Mouse (Mus musculus) embryonic facial prominence, embryonic 13.5 days (tissue): Measurements from ENCODE around the gene Zmynd8. TPM values are rescaled to one million over a fixed set of nuclear protein-coding genes. Genes with fewer than 3 reads are reported as not detected.
A peak's percentile ranks its signal among the peaks of the same experiment; 100 is the strongest.

ENCODE experiments used
- ATAC-seq: fragments of 200-750 bp; cut with Nextera tagmentation; 2 replicates; pipeline ENCODE4 v1.8.0; 2017; ENCODE audit warnings: low read depth; ENCODE audit not compliant: insufficient number of reproducible peaks, insufficient read depth, low FRiP score, low TSS enrichment
- H3K27ac ChIP-seq: fragments of 300-500 bp; sonication (generic); 2 replicates; pipeline ENCODE4 v1.5.1; 2015; ENCODE audit warnings: moderate library complexity, mild to moderate bottlenecking, inconsistent platforms
- H3K27me3 ChIP-seq: fragments of 300-500 bp; sonication (generic); 2 replicates; pipeline ENCODE4 v1.6.1; 2015; ENCODE audit warnings: mild to moderate bottlenecking, inconsistent platforms
- H3K36me3 ChIP-seq: fragments of 300-500 bp; sonication (generic); 2 replicates; pipeline ENCODE4 v1.6.1; 2015; ENCODE audit warnings: mild to moderate bottlenecking, inconsistent platforms
- H3K4me1 ChIP-seq: fragments of 300-500 bp; sonication (generic); 2 replicates; pipeline ENCODE4 v1.6.1; 2015; ENCODE audit warnings: inconsistent platforms
- H3K4me2 ChIP-seq: fragments of 300-500 bp; sonication (generic); 2 replicates; pipeline ENCODE4 v1.6.1; 2015; ENCODE audit warnings: moderate library complexity, mild to moderate bottlenecking, inconsistent platforms
- H3K4me3 ChIP-seq: fragments of 300-500 bp; sonication (generic); 2 replicates; pipeline ENCODE4 v1.5.1; 2015; ENCODE audit warnings: mild to moderate bottlenecking, inconsistent platforms
- H3K9ac ChIP-seq: fragments of 300-500 bp; sonication (generic); 2 replicates; pipeline ENCODE4 v1.6.1; 2015; ENCODE audit warnings: mild to moderate bottlenecking, inconsistent platforms
- H3K9me3 ChIP-seq: fragments of 300-500 bp; sonication (generic); 2 replicates; pipeline ENCODE4 v1.6.1; 2016; ENCODE audit warnings: inconsistent platforms
- WGBS: fragments of 180-500 bp; shearing (Covaris S2); methylation state at CpG from one replicate; pipeline ENCODE4 v1.1.7; 2015; ENCODE audit warnings: mixed read lengths; 5-methylcytosine and 5-hydroxymethylcytosine counted together
- polyA plus RNA-seq: library from polyadenylated mRNA; unstranded; fragments of >200 nt; fragmentation: Nextera tagmentation; extraction: Ambion mirVana; gene quantifications from 2 replicates; pipeline ENCODE4 v1.2.1, GENCODE M21; 2015

The Zmynd8 gene
- polyA plus RNA-seq, 1 experiment from 2014 or later = 61.4 TPM

DNA sequence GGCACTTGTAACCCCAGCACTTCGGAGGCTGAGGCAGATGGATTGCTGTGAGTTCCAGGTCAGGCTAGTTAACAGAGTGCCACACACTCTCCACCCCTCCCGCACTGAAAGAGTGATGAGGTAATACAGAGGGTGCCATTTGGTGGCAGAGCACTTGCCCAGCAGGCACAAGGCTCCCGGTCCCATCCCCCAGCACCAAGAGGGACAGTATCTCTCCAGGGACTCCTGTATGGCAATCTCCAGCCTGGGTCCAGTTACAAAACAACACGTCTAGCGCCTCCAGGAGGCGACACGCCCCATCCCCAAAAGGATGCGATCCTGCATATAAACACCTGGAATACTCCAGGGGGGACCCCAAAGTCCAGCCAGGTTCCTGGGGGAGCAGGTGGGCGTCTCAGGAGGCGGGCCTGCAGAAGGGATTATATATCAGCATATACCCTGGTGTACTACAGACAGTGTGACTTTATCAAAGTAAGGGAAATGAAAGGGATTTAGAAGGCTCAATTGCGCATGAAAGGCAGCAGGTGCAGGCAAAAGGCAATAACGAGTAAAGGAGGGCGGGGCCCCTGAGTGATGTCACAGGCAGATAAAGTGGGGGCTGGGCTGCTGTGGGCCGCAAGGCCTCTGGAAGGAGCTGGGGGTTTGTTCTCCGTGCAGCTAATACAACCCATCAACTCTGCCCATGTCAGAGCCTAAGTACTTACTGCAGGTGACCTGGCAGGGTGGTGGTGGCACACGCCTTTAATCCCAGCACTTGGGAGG lies 44.4 kb downstream of the Zmynd8 start:
- ATAC-seq = no peak

GRCm38 (mm10) chr2:165852896-165853633 lies 45.8 kb downstream of the Zmynd8 start:
- Histone ChIP-seq H3K4me1 (peaks cover 92% of the 10 kb centered on the region), H3K9ac (no peak overlapping the region), H3K9me3 (no peaks in the 10 kb centered on the region), H3K4me3 (no peak overlapping the region), H3K36me3 (peaks cover 30% of the 10 kb centered on the region), H3K27ac (no peak overlapping the region), H3K27me3 (no peaks in the 10 kb centered on the region), H3K4me2 (no peak overlapping the region)
- ATAC-seq = no peak
- WGBS = 84% methylated on average over 9 of the region's 9 CpGs

More for the DNA sequence above, 44.4 kb downstream of the Zmynd8 start:
- 61% methylated on average over 16 of the region's 16 CpGs for WGBS
- Histone ChIP-seq H3K4me3 (no peak overlapping the region), H3K9me3 (no peaks in the 10 kb centered on the region), H3K27ac (no peak overlapping the region), H3K4me2 (no peak overlapping the region), H3K27me3 (no peaks in the 10 kb centered on the region), H3K36me3 (peaks cover 25% of the 10 kb centered on the region), H3K4me1 (peaks cover 92% of the 10 kb centered on the region), H3K9ac (no peak overlapping the region)

GRCm38 (mm10) chr2:165852453-165852852 lies 46.4 kb downstream of the Zmynd8 start:
- Histone ChIP-seq H3K27me3 (no peaks in the 10 kb centered on the region), H3K9me3 (no peaks in the 10 kb centered on the region), H3K36me3 (peaks cover 30% of the 10 kb centered on the region), H3K4me3 (no peak overlapping the region), H3K9ac (no peak overlapping the region), H3K4me1 (peaks cover 87% of the 10 kb centered on the region), H3K27ac (peak overlapping the region; percentile 67; the same call in 1 of the 2 replicates), H3K4me2 (no peak overlapping the region)
- 88% methylated on average over 11 of the region's 11 CpGs for WGBS
- ATAC-seq = no peak

DNA sequence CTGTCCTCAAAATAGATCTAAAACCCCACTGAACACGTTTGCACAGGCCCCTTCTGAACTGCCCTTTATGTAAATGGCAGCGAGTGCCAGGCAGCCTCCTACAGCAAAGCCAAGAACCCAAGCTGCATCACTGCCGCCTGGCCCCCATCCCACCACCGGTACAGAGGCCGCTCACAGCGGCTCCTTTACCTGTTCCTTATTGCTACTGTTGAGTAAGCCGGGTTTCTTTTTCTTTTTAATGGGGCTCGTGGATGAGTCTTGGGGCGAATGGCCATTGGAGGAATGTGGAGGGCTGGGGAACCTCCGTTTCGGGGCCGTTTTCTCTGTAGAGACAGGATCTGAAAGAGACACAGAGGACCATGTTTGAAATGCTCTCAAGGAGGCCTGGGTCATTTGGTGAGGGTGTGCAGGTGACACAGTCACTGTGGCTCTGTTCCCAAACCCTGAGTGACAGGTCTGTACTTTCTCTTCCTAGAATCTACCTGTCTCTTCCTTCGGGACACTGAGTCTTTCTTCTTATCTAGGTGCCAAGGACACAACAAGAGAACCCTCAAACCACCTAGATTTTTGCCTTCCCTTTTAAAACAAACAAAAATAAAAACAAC lies 46.9 kb downstream of the Zmynd8 start:
- Histone ChIP-seq H3K27me3 (no peaks in the 10 kb centered on the region), H3K4me1 (peaks cover 82% of the 10 kb centered on the region), H3K27ac (peak overlapping the region; percentile 67), H3K9me3 (no peaks in the 10 kb centered on the region), H3K9ac (no peak overlapping the region), H3K36me3 (peaks cover 34% of the 10 kb centered on the region), H3K4me2 (no peak overlapping the region), H3K4me3 (no peak overlapping the region)
- WGBS = 84% methylated on average over 13 of the region's 13 CpGs
- no peak for ATAC-seq

- H3K9me3 ChIP-seq = no peaks in the 10 kb centered on the region
- H3K27me3 ChIP-seq = no peaks in the 10 kb centered on the region
- 66% methylated on average over 6 of the region's 6 CpGs for WGBS
- ATAC-seq = no peak
- H3K9ac ChIP-seq = no peak overlapping the region
- H3K4me1 ChIP-seq = peaks cover 71% of the 10 kb centered on the region
- peaks cover 44% of the 10 kb centered on the region for H3K36me3 ChIP-seq
- no peak overlapping the region for H3K4me2 ChIP-seq
- peak overlapping the region; percentile 67 for H3K27ac ChIP-seq
- H3K4me3 ChIP-seq = no peak overlapping the region
Measured at GRCm38 (mm10) chr2:165850826-165851225, 48.0 kb downstream of the Zmynd8 start.

GRCm38 (mm10) chr2:165849129-165849528 lies 49.7 kb downstream of the Zmynd8 start:
- Histone ChIP-seq H3K9ac (no peak overlapping the region), H3K27ac (peak overlapping the region; percentile 49), H3K4me2 (no peak overlapping the region), H3K9me3 (no peaks in the 10 kb centered on the region), H3K4me3 (no peak overlapping the region), H3K4me1 (peaks cover 54% of the 10 kb centered on the region), H3K27me3 (no peaks in the 10 kb centered on the region), H3K36me3 (peaks cover 61% of the 10 kb centered on the region)
- 48% methylated on average over 5 of the region's 5 CpGs for WGBS
- ATAC-seq = no peak

DNA sequence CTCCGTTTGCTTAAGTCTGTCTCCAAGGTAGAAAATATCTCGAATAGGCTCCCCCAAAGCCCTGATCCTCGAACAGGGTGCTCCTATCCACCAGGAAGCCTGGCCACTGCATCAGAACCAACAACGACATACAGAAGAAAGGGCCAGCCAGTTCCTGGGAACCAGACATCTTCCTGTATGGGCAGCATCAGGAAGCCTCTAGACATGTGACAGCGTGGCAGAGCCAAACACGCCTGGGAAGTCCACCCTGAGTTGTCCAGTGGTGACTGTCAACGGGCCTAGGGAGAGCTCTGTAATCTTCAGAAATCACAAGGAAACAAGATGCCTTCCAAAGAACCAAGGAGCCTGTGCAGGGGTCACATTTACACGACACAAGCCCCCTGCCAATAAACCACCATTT lies 52.0 kb downstream of the Zmynd8 start:
- Histone ChIP-seq H3K4me2 (no peak overlapping the region), H3K4me3 (no peak overlapping the region), H3K27me3 (no peaks in the 10 kb centered on the region), H3K9me3 (no peaks in the 10 kb centered on the region), H3K36me3 (peaks cover 81% of the 10 kb centered on the region), H3K4me1 (peaks cover 33% of the 10 kb centered on the region), H3K9ac (no peak overlapping the region; the same call in 1 of the 2 replicates), H3K27ac (peak overlapping the region; percentile 28; the same call in 1 of the 2 replicates)
- no peak for ATAC-seq
- 79% methylated on average over 8 of the region's 8 CpGs for WGBS

GRCm38 (mm10) chr2:165845490-165845889 lies 53.3 kb downstream of the Zmynd8 start:
- H3K4me2 ChIP-seq = no peak overlapping the region
- H3K4me1 ChIP-seq = peaks cover 26% of the 10 kb centered on the region
- no peaks in the 10 kb centered on the region for H3K9me3 ChIP-seq
- no peak overlapping the region for H3K9ac ChIP-seq
- H3K4me3 ChIP-seq = no peak overlapping the region
- H3K27ac ChIP-seq = no peak overlapping the region
- WGBS = 94% methylated on average over 22 of the region's 22 CpGs
- peaks cover 80% of the 10 kb centered on the region for H3K36me3 ChIP-seq
- H3K27me3 ChIP-seq = no peaks in the 10 kb centered on the region
- ATAC-seq = no peak

GRCm38 (mm10) chr2:165843350-165843749 lies 55.5 kb downstream of the Zmynd8 start:
- H3K9ac ChIP-seq = no peak overlapping the region
- no peaks in the 10 kb centered on the region for H3K9me3 ChIP-seq
- no peak overlapping the region for H3K4me3 ChIP-seq
- peaks cover 81% of the 10 kb centered on the region for H3K36me3 ChIP-seq
- no peak overlapping the region for H3K27ac ChIP-seq
- ATAC-seq = no peak
- H3K4me2 ChIP-seq = no peak overlapping the region
- H3K27me3 ChIP-seq = no peaks in the 10 kb centered on the region
- WGBS = 90% methylated on average over 6 of the region's 6 CpGs
- peaks cover 22% of the 10 kb centered on the region for H3K4me1 ChIP-seq

DNA sequence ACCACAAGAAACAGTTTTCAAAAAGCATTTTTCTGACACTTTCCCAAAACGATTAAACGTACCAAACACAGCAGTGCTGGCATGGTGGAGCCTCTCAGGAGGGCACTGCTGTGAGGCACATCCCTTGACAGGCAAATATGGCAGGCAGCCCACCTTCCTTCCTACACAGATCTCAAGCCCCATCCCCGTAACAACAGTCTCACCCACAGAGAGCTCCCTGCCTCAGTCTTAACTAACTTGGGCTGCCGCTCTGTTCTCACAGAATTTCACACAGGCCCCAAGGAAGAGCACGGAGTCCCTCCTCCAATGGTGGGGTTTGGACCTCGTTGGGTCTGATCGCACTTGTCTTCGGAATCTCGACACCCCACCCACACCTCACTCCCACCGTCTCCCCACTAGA lies 56.6 kb downstream of the Zmynd8 start:
- peaks cover 17% of the 10 kb centered on the region for H3K4me1 ChIP-seq
- H3K36me3 ChIP-seq = peaks cover 91% of the 10 kb centered on the region
- no peak overlapping the region for H3K9ac ChIP-seq
- H3K27me3 ChIP-seq = no peaks in the 10 kb centered on the region
- H3K4me3 ChIP-seq = no peak overlapping the region
- H3K27ac ChIP-seq = no peak overlapping the region
- WGBS = 92% methylated on average over 10 of the region's 10 CpGs
- ATAC-seq = no peak
- no peak overlapping the region for H3K4me2 ChIP-seq
- H3K9me3 ChIP-seq = no peaks in the 10 kb centered on the region

DNA sequence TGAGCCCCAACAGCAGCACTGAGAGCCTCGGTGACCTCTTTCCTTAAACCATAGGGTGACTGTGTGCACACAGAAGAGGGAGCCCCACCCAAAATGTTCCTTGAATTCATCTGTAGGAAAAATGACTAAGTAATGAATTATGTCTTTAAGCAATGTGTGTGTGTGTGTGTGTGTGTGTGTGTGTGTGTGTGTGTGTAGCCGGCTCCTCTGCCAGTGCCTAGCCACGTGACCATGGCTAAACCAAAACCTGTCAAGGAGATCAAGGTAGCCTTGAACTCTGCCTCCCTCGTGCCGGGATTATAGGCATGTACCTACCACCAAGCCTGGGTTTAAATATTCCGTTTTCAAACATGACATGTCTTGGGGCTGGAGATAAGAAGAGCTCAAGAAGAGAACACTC lies 57.0 kb downstream of the Zmynd8 start:
- H3K4me3 ChIP-seq = no peak overlapping the region
- H3K9me3 ChIP-seq = no peaks in the 10 kb centered on the region
- no peak for ATAC-seq
- 87% methylated on average over 6 of the region's 6 CpGs for WGBS
- H3K27me3 ChIP-seq = no peaks in the 10 kb centered on the region
- H3K4me1 ChIP-seq = peaks cover 17% of the 10 kb centered on the region
- no peak overlapping the region for H3K9ac ChIP-seq
- H3K27ac ChIP-seq = 0 out of 2 replicates have a peak overlapping the region, but pooled peaks have one; percentile 18
- peaks cover 91% of the 10 kb centered on the region for H3K36me3 ChIP-seq
- H3K4me2 ChIP-seq = no peak overlapping the region
